Mouse (Mus musculus) erythroblast, embryonic 14.5 days (primary cell): ENCODE measurements around the gene Gchfr.

Experiments
- GATA1 ChIP-seq: IDR thresholded peaks from 2 replicates; pipeline ENCODE4 v1.6.1; 2012; ENCODE audit warnings: low read length, inconsistent platforms, mixed read lengths
- TAL1 ChIP-seq: IDR thresholded peaks from 3 replicates; pipeline ENCODE4 v1.6.1; 2012; ENCODE audit warnings: low read length, inconsistent platforms, mixed read lengths

GRCm38 (mm10) chr2:119203871-119204460, 36.4 kb downstream of the Gchfr start:
- no peak for TF ChIP-seq TAL1
- no peak for TF ChIP-seq GATA1
